Mouse (Mus musculus) urinary bladder, postnatal 25 days (tissue): Measurements from ENCODE around the gene Tcf7l1.

Source experiments
- DNase-seq: peaks from one replicate; pipeline ENCODE4 v3.0.0; 2022; ENCODE audit warnings: low spot score

Tcf7l1 gene

GRCm38 (mm10) chr6:72745781-72746180 is 43.3 kb downstream of the Tcf7l1 start:
- DNase-seq, result no peak

- no peak for DNase-seq
These were observed 44.8 kb downstream of the Tcf7l1 start for GRCm38 (mm10) chr6:72744144-72744800.

- no peak for DNase-seq
These were observed 45.4 kb downstream of the Tcf7l1 start for GRCm38 (mm10) chr6:72743624-72744041.

- DNase-seq, result no peak
These were observed 46.7 kb downstream of the Tcf7l1 start for GRCm38 (mm10) chr6:72742331-72742730.

- DNase-seq, result peak; percentile 37
These were observed 48.2 kb downstream of the Tcf7l1 start for GRCm38 (mm10) chr6:72740596-72741421.

- no peak for DNase-seq
These were observed 52.2 kb downstream of the Tcf7l1 start for GRCm38 (mm10) chr6:72736872-72737271.

GRCm38 (mm10) chr6:72735206-72735605 is 53.8 kb downstream of the Tcf7l1 start:
- DNase-seq, result no peak

- no peak for DNase-seq
These were observed 55.7 kb downstream of the Tcf7l1 start for GRCm38 (mm10) chr6:72733375-72733774.

- no peak for DNase-seq
These were observed 56.9 kb downstream of the Tcf7l1 start for GRCm38 (mm10) chr6:72732109-72732508.

GRCm38 (mm10) chr6:72730560-72730849 is 58.5 kb downstream of the Tcf7l1 start:
- no peak for DNase-seq

- no peak for DNase-seq
These were observed 59.1 kb downstream of the Tcf7l1 start for GRCm38 (mm10) chr6:72729831-72730559.

- no peak for DNase-seq
These were observed 61.2 kb downstream of the Tcf7l1 start for GRCm38 (mm10) chr6:72727826-72728225.

GRCm38 (mm10) chr6:72724494-72725180 is 64.4 kb downstream of the Tcf7l1 start:
- DNase-seq, result no peak

- DNase-seq, result no peak
These were observed 65.2 kb downstream of the Tcf7l1 start for GRCm38 (mm10) chr6:72723731-72724385.

- DNase-seq, result no peak
These were observed 65.9 kb downstream of the Tcf7l1 start for GRCm38 (mm10) chr6:72723143-72723542.

- no peak for DNase-seq
These were observed 68.2 kb downstream of the Tcf7l1 start for GRCm38 (mm10) chr6:72720852-72721251.

GRCm38 (mm10) chr6:72714726-72715125 is 74.3 kb downstream of the Tcf7l1 start:
- no peak for DNase-seq

- DNase-seq, result no peak
These were observed 74.8 kb downstream of the Tcf7l1 start for GRCm38 (mm10) chr6:72714250-72714649.

GRCm38 (mm10) chr6:72711508-72712081 is 77.5 kb downstream of the Tcf7l1 start:
- DNase-seq, result no peak

GRCm38 (mm10) chr6:72710897-72711507 is 78.1 kb downstream of the Tcf7l1 start:
- no peak for DNase-seq
